Mouse (Mus musculus): ENCODE measurements around the gene C1qtnf6.

DNA sequence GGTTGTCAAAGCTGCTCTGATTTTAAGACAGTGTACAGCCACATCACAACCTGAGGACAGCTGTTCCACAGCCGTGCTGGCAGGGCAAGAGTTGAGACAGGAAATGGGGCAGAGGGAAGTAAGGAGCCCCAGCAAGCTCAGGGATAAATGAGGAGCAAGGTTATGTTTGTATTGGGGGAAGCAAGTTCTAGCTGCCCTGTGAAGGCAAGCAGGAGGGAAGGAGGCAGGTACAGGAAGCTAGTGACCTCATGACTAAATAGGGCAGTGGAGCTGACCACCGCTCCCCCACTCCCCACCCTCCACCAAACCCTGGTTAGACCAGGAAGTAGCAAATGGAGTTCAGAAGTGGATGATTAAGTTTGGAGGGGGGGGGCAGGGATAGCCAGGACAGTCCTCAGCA lies 50.2 kb downstream of the C1qtnf6 start:
- TF ChIP-seq POLR2AphosphoS5 (IDR thresholded peaks at IDR 0.05; ENCODE audit: insufficient replicate concordance, low read depth, low read length) (no peak), CTCF (IDR thresholded peaks at IDR 0.05; ENCODE audit: low read depth, low read length) (no peak), GATA1 (IDR thresholded peaks at IDR 0.05; ENCODE audit: borderline replicate concordance, low read length) (no peak), TAL1 (conservative IDR thresholded peaks at IDR 0.05; ENCODE audit: low read depth, low read length) (no peak)

Measured in G1E (cell line).